Mouse (Mus musculus) neutrophil, adult 83 days (primary cell): ENCODE data around the gene Cdh12. TPM values are rescaled to one million over a fixed set of nuclear protein-coding genes. Genes with fewer than 3 reads are reported as not detected.

ENCODE experiments used
- total RNA-seq, 2 experiments: library from RNA; stranded (reverse); gene quantifications; one replicate each; pipeline ENCODE4 v1.2.4; 2023

The Cdh12 gene
- total RNA-seq: not detected

GRCm38 (mm10) chr15:20448861-20449663, at the start of gene Cdh12:
Gene Cdh12 (plus strand): TSS chr15:20449265.

GRCm38 (mm10) chr15:20666650-20667049, 217.6 kb downstream of the Cdh12 start, which contains the start of gene Acot10:
Gene Acot10 (minus strand): TSS chr15:20666750.

Other genes with a start within 250 kb of the Cdh12 start
- gene Acot10, start 217.5 kb downstream of the Cdh12 start, total RNA-seq: not detected